Mouse (Mus musculus): Measurements from ENCODE around the gene Hpgds. TPM values are rescaled to one million over a fixed set of nuclear protein-coding genes. Genes with fewer than 3 reads are reported as not detected.

Hpgds gene
- polyA plus RNA-seq, 1 experiment from 2014 or later, result 3.6 TPM

GRCm38 (mm10) chr6:65150703-65151102 lies 6.0 kb upstream of the Hpgds start:
- no peaks in the 10 kb centered on the region for H3K9me3 ChIP-seq (ENCODE audit: low read length)
- H3K4me1 ChIP-seq (ENCODE audit: insufficient read depth), result no peaks in the 10 kb centered on the region
- ATAC-seq (no peak), DNase-seq (no peak)
- H3K4me3 ChIP-seq (ENCODE audit: low read depth, low read length), result no peak overlapping the region
- H3K9ac ChIP-seq (replicated peaks), result no peak overlapping the region
- no peak overlapping the region for H3K27ac ChIP-seq (ENCODE audit: low read depth)
- no peaks in the 10 kb centered on the region for H3K36me3 ChIP-seq (replicated peaks; ENCODE audit: insufficient read depth, low read length)
- H3K27me3 ChIP-seq (ENCODE audit: insufficient read depth, low read length), result no peaks in the 10 kb centered on the region
- H3K4me2 ChIP-seq (ENCODE audit: low read depth, low read length), result no peak overlapping the region
- 8% methylated on average over 22 of the region's 22 CpGs for WGBS (ENCODE audit: insufficient replicate concordance)
- no peak for TF ChIP-seq EP300 (IDR thresholded peaks at IDR 0.05; ENCODE audit: low read depth)
- no peak for TF ChIP-seq CTCF (IDR thresholded peaks at IDR 0.05; ENCODE audit: low read depth)

DNA sequence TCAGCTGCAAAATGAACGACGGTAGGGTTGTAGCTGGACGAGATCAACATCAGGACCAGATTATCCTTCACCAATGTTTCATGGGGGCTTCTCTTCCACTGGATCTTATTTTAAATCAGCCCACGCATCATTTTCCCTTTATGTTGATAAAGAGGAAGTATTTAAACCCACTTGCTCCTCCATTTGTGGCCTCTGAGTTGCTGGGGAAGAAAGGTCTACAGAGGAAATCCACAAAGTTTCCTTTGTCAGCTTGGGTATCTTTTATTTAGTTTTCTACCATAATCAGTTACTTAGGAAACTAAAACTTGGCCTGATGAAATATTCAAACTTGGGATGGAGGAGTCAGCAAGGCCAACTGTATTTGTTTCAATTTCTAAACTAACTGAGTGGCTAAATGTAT lies 1.7 kb upstream of the Hpgds start:
- 49% methylated on average over 4 of the region's 4 CpGs for WGBS (ENCODE audit: insufficient replicate concordance)
- TF ChIP-seq EP300 (IDR thresholded peaks at IDR 0.05; ENCODE audit: low read depth), result no peak
- H3K27ac ChIP-seq (ENCODE audit: low read depth), result no peak overlapping the region

GRCm38 (mm10) chr6:65142316-65142715 lies 2.4 kb downstream of the Hpgds start:
- Histone ChIP-seq H3K4me2 (ENCODE audit: low read depth, low read length) (no peak overlapping the region), H3K4me1 (ENCODE audit: insufficient read depth) (no peaks in the 10 kb centered on the region), H3K4me3 (ENCODE audit: low read depth, low read length) (no peak overlapping the region), H3K9me3 (ENCODE audit: low read length) (no peaks in the 10 kb centered on the region), H3K27me3 (ENCODE audit: insufficient read depth, low read length) (no peaks in the 10 kb centered on the region), H3K27ac (ENCODE audit: low read depth) (no peak overlapping the region), H3K36me3 (replicated peaks; ENCODE audit: insufficient read depth, low read length) (no peaks in the 10 kb centered on the region), H3K9ac (replicated peaks) (no peak overlapping the region)
- 80% methylated on average over 1 of the region's 1 CpGs for WGBS (ENCODE audit: insufficient replicate concordance)
- ATAC-seq (no peak), DNase-seq (no peak)
- no peak for TF ChIP-seq EP300 (IDR thresholded peaks at IDR 0.05; ENCODE audit: low read depth)
- TF ChIP-seq CTCF (IDR thresholded peaks at IDR 0.05; ENCODE audit: low read depth), result no peak

More for the DNA sequence above, 1.7 kb upstream of the Hpgds start:
- Histone ChIP-seq H3K4me3 (ENCODE audit: low read depth, low read length) (no peak overlapping the region), H3K4me1 (ENCODE audit: insufficient read depth) (no peaks in the 10 kb centered on the region), H3K36me3 (replicated peaks; ENCODE audit: insufficient read depth, low read length) (no peaks in the 10 kb centered on the region), H3K4me2 (ENCODE audit: low read depth, low read length) (no peak overlapping the region), H3K9me3 (ENCODE audit: low read length) (no peaks in the 10 kb centered on the region), H3K9ac (replicated peaks) (no peak overlapping the region), H3K27me3 (ENCODE audit: insufficient read depth, low read length) (no peaks in the 10 kb centered on the region)
- no peak for ATAC-seq
- DNase-seq, result no peak

- Histone ChIP-seq H3K27me3 (ENCODE audit: insufficient read depth, low read length) (no peaks in the 10 kb centered on the region), H3K4me1 (ENCODE audit: insufficient read depth) (no peaks in the 10 kb centered on the region), H3K9ac (replicated peaks) (no peak overlapping the region), H3K9me3 (ENCODE audit: low read length) (no peaks in the 10 kb centered on the region), H3K4me2 (ENCODE audit: low read depth, low read length) (no peak overlapping the region), H3K4me3 (ENCODE audit: low read depth, low read length) (no peak overlapping the region), H3K36me3 (replicated peaks; ENCODE audit: insufficient read depth, low read length) (no peaks in the 10 kb centered on the region), H3K27ac (ENCODE audit: low read depth) (no peak overlapping the region)
- no peak for TF ChIP-seq EP300 (IDR thresholded peaks at IDR 0.05; ENCODE audit: low read depth)
- no peak for TF ChIP-seq CTCF (IDR thresholded peaks at IDR 0.05; ENCODE audit: low read depth)
- 46% methylated on average over 6 of the region's 6 CpGs for WGBS (ENCODE audit: insufficient replicate concordance)
- DNase-seq, result no peak
- ATAC-seq, result no peak
These were observed 3.9 kb downstream of the Hpgds start for GRCm38 (mm10) chr6:65140750-65141243.

DNA sequence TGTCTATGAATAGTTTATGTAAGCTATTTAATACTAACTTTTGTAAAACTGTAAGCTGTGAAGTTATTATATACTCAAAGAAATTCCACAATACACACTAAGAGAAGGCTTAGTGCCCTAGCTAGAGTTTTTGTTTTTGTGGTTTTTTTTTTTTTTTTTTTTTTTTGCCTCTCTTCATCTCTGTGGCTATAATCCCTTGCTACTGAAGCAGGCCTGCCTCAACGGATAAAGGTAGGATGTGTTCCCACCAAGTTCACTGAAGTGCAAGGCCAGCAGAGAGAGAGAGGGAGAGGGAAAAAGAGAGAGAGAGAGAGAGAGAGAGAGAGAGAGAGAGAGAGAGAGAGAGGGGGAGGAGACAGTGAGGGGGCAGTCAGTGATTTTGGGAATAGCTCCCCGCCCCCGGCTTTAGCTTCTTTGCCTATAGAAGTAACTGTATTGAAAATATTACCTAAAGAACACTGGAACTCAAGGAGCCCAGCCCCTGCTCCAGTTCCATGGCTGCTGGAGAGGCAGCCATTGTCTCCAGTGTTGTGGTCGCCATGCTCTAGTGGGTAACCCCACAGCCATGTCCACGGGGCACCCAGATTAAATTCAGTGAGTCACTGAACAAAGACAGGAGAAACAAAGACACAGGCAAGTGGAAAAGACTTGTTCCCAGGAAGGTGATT lies 4.5 kb downstream of the Hpgds start:
- Histone ChIP-seq H3K36me3 (replicated peaks; ENCODE audit: insufficient read depth, low read length) (no peaks in the 10 kb centered on the region), H3K27ac (ENCODE audit: low read depth) (no peak overlapping the region), H3K9me3 (ENCODE audit: low read length) (no peaks in the 10 kb centered on the region), H3K4me2 (ENCODE audit: low read depth, low read length) (no peak overlapping the region), H3K27me3 (ENCODE audit: insufficient read depth, low read length) (no peaks in the 10 kb centered on the region), H3K9ac (replicated peaks) (no peak overlapping the region), H3K4me1 (ENCODE audit: insufficient read depth) (no peaks in the 10 kb centered on the region), H3K4me3 (ENCODE audit: low read depth, low read length) (no peak overlapping the region)
- ATAC-seq, result no peak
- DNase-seq, result no peak
- TF ChIP-seq EP300 (IDR thresholded peaks at IDR 0.05; ENCODE audit: low read depth), result no peak
- TF ChIP-seq CTCF (IDR thresholded peaks at IDR 0.05; ENCODE audit: low read depth), result no peak
- WGBS (ENCODE audit: insufficient replicate concordance), result 63% methylated on average over 5 of the region's 5 CpGs

DNA sequence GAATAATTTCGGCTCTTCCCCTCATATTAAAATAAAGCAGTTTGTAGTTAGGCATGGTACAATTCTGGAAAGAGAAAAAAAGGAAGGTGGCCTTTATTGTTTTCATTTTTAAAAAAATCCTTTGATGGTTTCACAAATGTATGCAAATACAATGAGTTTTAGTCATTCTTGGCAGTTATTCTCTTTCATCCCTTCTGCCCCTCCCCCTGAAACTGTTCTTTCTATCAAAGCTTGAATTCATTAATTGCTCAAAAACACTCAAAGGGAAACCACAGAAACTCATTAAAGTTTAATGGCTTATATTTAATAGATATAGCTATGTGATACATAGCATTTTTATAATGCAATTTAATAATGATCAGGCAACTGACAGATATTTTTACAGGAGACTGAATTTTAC lies 6.5 kb downstream of the Hpgds start:
- WGBS (ENCODE audit: insufficient replicate concordance), result 80% methylated on average over 1 of the region's 1 CpGs
- Histone ChIP-seq H3K4me2 (ENCODE audit: low read depth, low read length) (no peak overlapping the region), H3K27ac (ENCODE audit: low read depth) (no peak overlapping the region), H3K27me3 (ENCODE audit: insufficient read depth, low read length) (no peaks in the 10 kb centered on the region), H3K4me1 (ENCODE audit: insufficient read depth) (no peaks in the 10 kb centered on the region), H3K4me3 (ENCODE audit: low read depth, low read length) (no peak overlapping the region), H3K9ac (replicated peaks) (no peak overlapping the region), H3K36me3 (replicated peaks; ENCODE audit: insufficient read depth, low read length) (no peaks in the 10 kb centered on the region), H3K9me3 (ENCODE audit: low read length) (no peaks in the 10 kb centered on the region)
- TF ChIP-seq CTCF (IDR thresholded peaks at IDR 0.05; ENCODE audit: low read depth), result no peak
- TF ChIP-seq EP300 (IDR thresholded peaks at IDR 0.05; ENCODE audit: low read depth), result no peak
- DNase-seq (no peak), ATAC-seq (no peak)

All from liver, postnatal 0 days (tissue).